Comparison of ENCODE assay signal across 11 mouse cellular contexts in the genomic region with DNA sequence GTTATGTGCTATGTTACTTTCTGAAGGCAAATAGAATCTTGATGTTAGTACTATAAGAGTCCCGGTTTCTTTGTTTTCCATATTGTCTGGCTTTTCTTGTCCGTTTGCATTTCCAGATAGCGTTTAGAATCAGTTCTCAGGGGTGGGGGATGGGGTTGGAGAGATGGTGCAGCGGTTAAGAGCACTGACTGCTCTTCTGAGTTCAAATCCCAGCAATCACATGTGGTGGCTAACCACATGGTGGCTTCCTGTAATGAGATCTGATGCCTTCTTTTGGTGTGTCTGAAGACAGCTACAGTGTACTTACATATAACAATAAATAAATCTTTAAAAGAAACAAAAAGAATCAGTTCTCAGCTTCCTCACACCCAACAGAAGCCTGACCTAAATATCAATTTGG.
"Had no signal": no experiment of that assay in that cellular context is flagged by ENCODE, and none has a peak within 500 bp of the region (broad histone marks: within the 10 kb centered on the region; RNA-seq: fewer than 3 reads in every experiment).

No protein-coding gene starts in this region.

- ATAC-seq: intestine, postnatal 0 days; liver, embryonic 12.5 days; midbrain, embryonic 13.5 days; midbrain, embryonic 16.5 days had no signal

- DNase-seq: kidney, adult 2 months; kidney, postnatal 25 days; layer of hippocampus, adult 9-11 months; liver; lung, adult 18-20 months; lung, postnatal 10 days; lung, postnatal 36 days had no signal
